Mouse (Mus musculus): ENCODE measurements at regions not wholly inside any gene's neighbourhood (a gene's known extent, or its start where the extent isn't known, plus 50 kb on each side); places are given as distances from the start of the nearest gene placed in this dataset.

- TF ChIP-seq CTCF (IDR thresholded peaks at IDR 0.05; ENCODE audit: extremely low read depth, insufficient read depth, insufficient read length, insufficient replicate concordance): no peak
- TF ChIP-seq POLR2A (IDR thresholded peaks at IDR 0.05; ENCODE audit: low read depth, low read length): no peak
Measured at GRCm38 (mm10) chr10:119035863-119036262, 165.9 kb upstream of the Dyrk2 start.
